Mouse (Mus musculus) midbrain, embryonic 11.5 days (tissue): ENCODE results near the gene Nqo1. TPM values are rescaled to one million over a fixed set of nuclear protein-coding genes. Genes with fewer than 3 reads are reported as not detected.

Experiments used
- ATAC-seq: fragments of 200-750 bp; cut with Nextera tagmentation; 2 replicates; pipeline ENCODE4 v1.8.0; 2017; ENCODE audit warnings: moderate TSS enrichment, moderate library complexity; ENCODE audit not compliant: low FRiP score
- DNase-seq: peaks from one replicate; pipeline ENCODE4 v3.0.0; 2015; ENCODE audit warnings: low spot score; ENCODE audit errors: missing footprints
- H3K27ac ChIP-seq: fragments of 300-500 bp; sonication (generic); 2 replicates; pipeline ENCODE4 v1.5.1; 2014; ENCODE audit warnings: low read depth, low read length
- H3K27me3 ChIP-seq: fragments of 300-500 bp; sonication (generic); 2 replicates; pipeline ENCODE4 v1.6.1; 2014; ENCODE audit warnings: mild to moderate bottlenecking, low read length, moderate library complexity, mixed read lengths; ENCODE audit not compliant: control insufficient read depth, insufficient read depth
- H3K36me3 ChIP-seq: fragments of 300-500 bp; sonication (generic); 2 replicates; pipeline ENCODE4 v1.6.1; 2014; ENCODE audit warnings: mild to moderate bottlenecking, low read length, moderate library complexity, mixed read lengths; ENCODE audit not compliant: control insufficient read depth, insufficient read depth
- H3K4me1 ChIP-seq: fragments of 300-500 bp; sonication (generic); 2 replicates; pipeline ENCODE4 v1.6.1; 2014; ENCODE audit warnings: low read length; ENCODE audit not compliant: control insufficient read depth, insufficient read depth
- H3K4me2 ChIP-seq: fragments of 300-500 bp; sonication (generic); 2 replicates; pipeline ENCODE4 v1.6.1; 2014; ENCODE audit warnings: mild to moderate bottlenecking, moderate library complexity
- H3K4me3 ChIP-seq: fragments of 300-500 bp; sonication (generic); 2 replicates; pipeline ENCODE4 v1.5.1; 2014; ENCODE audit warnings: low read depth, low read length
- H3K9ac ChIP-seq: fragments of 300-500 bp; sonication (generic); 2 replicates; pipeline ENCODE4 v1.6.1; 2014; ENCODE audit warnings: low read length
- H3K9me3 ChIP-seq: fragments of 300-500 bp; sonication (generic); 2 replicates; pipeline ENCODE4 v1.6.1; 2016; ENCODE audit warnings: low read length; ENCODE audit not compliant: control insufficient read depth
- WGBS: fragments of 180-500 bp; shearing (Covaris S2); extraction: QIAGEN DNeasy Blood & Tissue Kit; methylation state at CpG from one replicate; pipeline ENCODE4 v1.1.7; 2014; 5-methylcytosine and 5-hydroxymethylcytosine counted together
- polyA plus RNA-seq: library from polyadenylated mRNA; unstranded; fragments of >200 nt; fragmentation: Nextera tagmentation; extraction: Ambion mirVana; gene quantifications from 2 replicates; pipeline ENCODE4 v1.2.1, GENCODE M21; 2014

The Nqo1 gene
- polyA plus RNA-seq, 1 experiment from 2014 or later, result 6.7 TPM

GRCm38 (mm10) chr8:107382898-107383297, 20.1 kb downstream of the Nqo1 start:
- Histone ChIP-seq H3K9ac (no peak overlapping the region), H3K4me1 (no peaks in the 10 kb centered on the region), H3K9me3 (no peaks in the 10 kb centered on the region), H3K27ac (no peak overlapping the region), H3K36me3 (peaks cover 3% of the 10 kb centered on the region; the same call in 1 of the 2 replicates), H3K4me3 (no peak overlapping the region), H3K4me2 (no peak overlapping the region), H3K27me3 (no peaks in the 10 kb centered on the region)
- WGBS, result 73% methylated on average over 4 of the region's 4 CpGs
- ATAC-seq (no peak), DNase-seq (peak; percentile 2)

GRCm38 (mm10) chr8:107381666-107382065, 21.3 kb downstream of the Nqo1 start:
- ATAC-seq, result no peak
- Histone ChIP-seq H3K9ac (no peak overlapping the region), H3K4me2 (no peak overlapping the region), H3K4me1 (no peaks in the 10 kb centered on the region), H3K27me3 (no peaks in the 10 kb centered on the region), H3K9me3 (no peaks in the 10 kb centered on the region), H3K36me3 (peaks cover 3% of the 10 kb centered on the region; the same call in 1 of the 2 replicates), H3K4me3 (no peak overlapping the region), H3K27ac (no peak overlapping the region)
- WGBS, result 92% methylated on average over 4 of the region's 4 CpGs
- DNase-seq, result peak; percentile 79

- H3K9ac ChIP-seq, result no peak overlapping the region
- peaks cover 3% of the 10 kb centered on the region; the same call in 1 of the 2 replicates for H3K36me3 ChIP-seq
- no peak overlapping the region for H3K4me2 ChIP-seq
- H3K4me3 ChIP-seq, result no peak overlapping the region
- 90% methylated on average over 8 of the region's 8 CpGs for WGBS
- no peak overlapping the region for H3K27ac ChIP-seq
- H3K4me1 ChIP-seq, result no peaks in the 10 kb centered on the region
- no peaks in the 10 kb centered on the region for H3K27me3 ChIP-seq
- DNase-seq (peak; percentile 28), ATAC-seq (no peak)
- no peaks in the 10 kb centered on the region for H3K9me3 ChIP-seq
These were observed 22.3 kb downstream of the Nqo1 start for GRCm38 (mm10) chr8:107380734-107381133.

- no peak overlapping the region for H3K4me2 ChIP-seq
- H3K36me3 ChIP-seq, result peaks cover 3% of the 10 kb centered on the region; the same call in 1 of the 2 replicates
- ATAC-seq (no peak), DNase-seq (peak; percentile 26)
- no peaks in the 10 kb centered on the region for H3K27me3 ChIP-seq
- no peaks in the 10 kb centered on the region for H3K9me3 ChIP-seq
- H3K4me3 ChIP-seq, result no peak overlapping the region
- no peaks in the 10 kb centered on the region for H3K4me1 ChIP-seq
- WGBS, result 89% methylated on average over 3 of the region's 3 CpGs
- H3K9ac ChIP-seq, result no peak overlapping the region
- H3K27ac ChIP-seq, result no peak overlapping the region
These were observed 25.7 kb downstream of the Nqo1 start for GRCm38 (mm10) chr8:107377346-107377745.

- 93% methylated on average over 4 of the region's 4 CpGs for WGBS
- H3K4me2 ChIP-seq, result no peak overlapping the region
- H3K9me3 ChIP-seq, result no peaks in the 10 kb centered on the region
- DNase-seq (no peak), ATAC-seq (no peak)
- H3K27ac ChIP-seq, result no peak overlapping the region
- H3K4me3 ChIP-seq, result no peak overlapping the region
- no peaks in the 10 kb centered on the region for H3K4me1 ChIP-seq
- H3K36me3 ChIP-seq, result peaks cover 5% of the 10 kb centered on the region
- H3K9ac ChIP-seq, result no peak overlapping the region
- no peaks in the 10 kb centered on the region for H3K27me3 ChIP-seq
These were observed 32.7 kb downstream of the Nqo1 start for GRCm38 (mm10) chr8:107370311-107370710.

Other genes starting within 250 kb of the Nqo1 start
- 6.5 and 7.6 TPM in 2 replicates for gene Nfat5, start 109.7 kb downstream of the Nqo1 start, polyA plus RNA-seq
- 69.5 and 81.7 TPM in 2 replicates for gene Nob1, start 21.8 kb upstream of the Nqo1 start, polyA plus RNA-seq
- 53.1 and 56.4 TPM in 2 replicates for gene Wwp2, start 33.2 kb upstream of the Nqo1 start, polyA plus RNA-seq
- 317 and 319 TPM in 2 replicates for gene Psmd7, start 185.3 kb upstream of the Nqo1 start, polyA plus RNA-seq